Mouse (Mus musculus): ENCODE data around the gene Gm28305. TPM values are rescaled to one million over a fixed set of nuclear protein-coding genes. Genes with fewer than 3 reads are reported as not detected.
A peak's percentile ranks its signal among the peaks of the same experiment; 100 is the strongest.

Gm28305 gene
- polyA plus RNA-seq, 1 experiment from 2014 or later, result not detected

DNA sequence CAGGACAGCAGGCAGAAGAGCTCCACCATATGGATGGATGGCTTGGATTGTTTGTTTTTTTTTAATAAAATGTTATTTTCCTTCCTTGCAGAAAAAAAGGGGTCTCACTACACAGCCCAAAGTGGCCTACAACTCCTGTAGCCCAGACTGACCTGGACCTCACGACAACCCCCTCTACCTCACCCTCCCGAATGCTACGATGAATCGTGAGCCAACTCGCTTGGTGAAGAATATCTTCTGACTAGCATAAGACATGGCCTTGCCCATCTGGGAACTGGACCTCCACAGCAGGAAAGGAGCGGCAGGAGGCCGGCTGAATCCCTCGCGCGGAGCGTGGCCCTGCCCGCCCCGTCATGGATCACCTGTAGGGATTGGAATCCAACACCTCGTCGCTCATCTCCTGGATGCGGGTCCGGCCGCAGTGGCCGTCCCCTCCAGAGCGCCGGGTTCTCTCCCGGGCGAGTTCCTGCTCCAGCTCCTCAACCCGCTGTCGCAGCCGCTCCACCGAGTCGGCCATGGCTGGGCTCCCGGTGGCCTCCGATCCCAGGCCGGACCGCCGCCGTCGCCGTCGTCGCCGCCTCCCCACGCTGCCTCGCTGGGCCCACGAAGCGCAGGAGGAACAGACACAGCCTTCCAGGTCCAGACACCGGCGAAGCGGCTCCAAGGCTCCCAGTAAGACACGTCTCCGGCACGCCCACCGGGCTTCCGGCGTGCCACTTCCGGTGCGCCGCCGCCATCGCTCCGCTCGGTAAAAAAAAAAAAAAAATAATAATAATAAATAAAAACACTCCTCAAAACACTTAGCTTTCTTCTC, 22.2 kb downstream of the Gm28305 start, which contains the start of gene Uba5:
Gene Uba5 (minus strand): TSS at position 705 of the 814 bp plus-strand sequence.
- no peaks in the 10 kb centered on the region for H3K27me3 ChIP-seq (ENCODE audit: control insufficient read depth, insufficient read depth, low read length)
- H3K4me3 ChIP-seq (ENCODE audit: low read depth, low read length), result peak within 1 kb of the TSS; percentile 81
- H3K36me3 ChIP-seq (ENCODE audit: control insufficient read depth, insufficient read depth, low read length), result no peaks in the 10 kb centered on the region
- no peak within 1 kb of the TSS for H3K27ac ChIP-seq (ENCODE audit: low read depth, low read length)
- peak within 1 kb of the TSS; percentile 84 for H3K4me2 ChIP-seq (replicated peaks; ENCODE audit: low read depth, low read length)
- under 1% methylated on average over 56 of the region's 59 CpGs for WGBS
- H3K4me1 ChIP-seq (replicated peaks; ENCODE audit: control insufficient read depth, insufficient read depth, low read length), result peaks cover 9% of the 10 kb centered on the region; the same call in 1 of the 2 replicates
- DNase-seq (ENCODE audit: low spot score), result peak; percentile 84
- no peaks in the 10 kb centered on the region for H3K9me3 ChIP-seq (ENCODE audit: control insufficient read depth, low read length)
- ATAC-seq (ENCODE audit: low FRiP score), result peak; percentile 85
- H3K9ac ChIP-seq (ENCODE audit: low read depth, low read length), result peak within 1 kb of the TSS; percentile 82

DNA sequence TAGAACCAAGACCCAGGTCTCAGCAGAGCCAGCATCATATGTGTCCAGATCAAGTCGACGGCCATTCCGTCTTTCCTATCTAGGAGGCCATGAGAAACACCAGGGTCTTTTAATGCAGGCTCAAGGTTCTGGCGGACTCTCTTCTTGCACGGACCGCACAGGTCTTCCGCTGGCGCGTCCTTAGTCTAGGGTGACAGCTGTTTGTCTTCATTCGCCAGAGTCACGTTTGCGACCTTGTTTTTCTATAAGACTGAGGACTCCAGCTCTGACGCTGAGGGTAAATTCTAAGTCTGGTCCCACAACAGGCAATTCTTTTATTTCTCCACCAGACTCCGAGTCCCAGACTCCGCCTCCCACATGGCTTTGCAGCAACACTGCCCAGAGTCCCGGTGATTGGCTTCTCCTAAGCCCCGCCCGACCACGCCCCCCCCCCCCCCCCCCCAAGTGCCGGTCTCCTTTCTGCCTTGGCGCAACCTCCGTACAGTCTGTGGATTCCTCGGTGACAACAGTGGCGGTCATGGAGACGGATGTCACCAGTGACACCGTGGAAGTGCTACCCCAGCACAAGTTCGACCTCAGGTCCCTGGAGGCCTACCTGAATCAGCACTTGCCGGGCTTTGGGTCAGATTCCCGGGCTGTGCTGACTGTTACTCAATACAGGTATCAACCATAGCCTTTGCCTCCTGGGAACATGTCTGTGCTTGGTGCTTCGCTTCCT, 22.9 kb downstream of the Gm28305 start, which contains the start of gene Acad11:
Gene Acad11 (plus strand): TSS at position 134 of the 718 bp plus-strand sequence.
- WGBS, result under 1% methylated on average over 30 of the region's 30 CpGs
- Histone ChIP-seq H3K9ac (ENCODE audit: low read depth, low read length) (peak within 1 kb of the TSS; percentile 82), H3K4me2 (replicated peaks; ENCODE audit: low read depth, low read length) (peak within 1 kb of the TSS; percentile 84), H3K27ac (ENCODE audit: low read depth, low read length) (no peak within 1 kb of the TSS), H3K4me3 (ENCODE audit: low read depth, low read length) (peak within 1 kb of the TSS; percentile 81), H3K27me3 (ENCODE audit: control insufficient read depth, insufficient read depth, low read length) (no peaks in the 10 kb centered on the region), H3K9me3 (ENCODE audit: control insufficient read depth, low read length) (no peaks in the 10 kb centered on the region), H3K4me1 (replicated peaks; ENCODE audit: control insufficient read depth, insufficient read depth, low read length) (peaks cover 9% of the 10 kb centered on the region; the same call in 1 of the 2 replicates), H3K36me3 (ENCODE audit: control insufficient read depth, insufficient read depth, low read length) (no peaks in the 10 kb centered on the region)
- ATAC-seq (ENCODE audit: low FRiP score) (peak; percentile 95), DNase-seq (ENCODE audit: low spot score) (peak; percentile 89)

DNA sequence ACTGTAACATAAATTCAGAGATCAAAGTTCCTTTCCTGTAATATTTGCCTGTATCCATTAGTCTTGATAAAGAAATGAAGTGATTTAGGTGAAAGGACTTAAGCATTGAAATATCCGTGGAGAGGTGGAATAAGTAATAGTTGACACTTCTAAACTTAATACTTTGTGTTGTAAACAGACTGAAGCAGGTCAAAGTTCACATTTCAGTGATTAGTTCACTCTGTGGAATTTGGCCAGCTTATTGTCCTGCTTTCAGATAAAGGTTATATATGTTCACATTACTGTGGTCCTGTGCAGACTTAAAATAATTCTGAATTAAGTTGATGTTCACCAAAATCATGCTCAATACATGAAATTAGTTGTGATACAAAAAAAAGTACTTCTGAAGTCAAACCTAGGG, 24.1 kb downstream of the Gm28305 start:
- no peak overlapping the region for H3K4me3 ChIP-seq (ENCODE audit: low read depth, low read length)
- no peak overlapping the region for H3K27ac ChIP-seq (ENCODE audit: low read depth, low read length)
- H3K9ac ChIP-seq (ENCODE audit: low read depth, low read length), result no peak overlapping the region
- no peak overlapping the region for H3K4me2 ChIP-seq (replicated peaks; ENCODE audit: low read depth, low read length)
- no peaks in the 10 kb centered on the region for H3K9me3 ChIP-seq (ENCODE audit: control insufficient read depth, low read length)
- DNase-seq (ENCODE audit: low spot score) (no peak), ATAC-seq (ENCODE audit: low FRiP score) (no peak)
- no peaks in the 10 kb centered on the region for H3K36me3 ChIP-seq (ENCODE audit: control insufficient read depth, insufficient read depth, low read length)
- 46% methylated on average over 1 of the region's 1 CpGs for WGBS
- no peaks in the 10 kb centered on the region for H3K27me3 ChIP-seq (ENCODE audit: control insufficient read depth, insufficient read depth, low read length)
- H3K4me1 ChIP-seq (replicated peaks; ENCODE audit: control insufficient read depth, insufficient read depth, low read length), result peaks cover 9% of the 10 kb centered on the region; the same call in 1 of the 2 replicates

DNA sequence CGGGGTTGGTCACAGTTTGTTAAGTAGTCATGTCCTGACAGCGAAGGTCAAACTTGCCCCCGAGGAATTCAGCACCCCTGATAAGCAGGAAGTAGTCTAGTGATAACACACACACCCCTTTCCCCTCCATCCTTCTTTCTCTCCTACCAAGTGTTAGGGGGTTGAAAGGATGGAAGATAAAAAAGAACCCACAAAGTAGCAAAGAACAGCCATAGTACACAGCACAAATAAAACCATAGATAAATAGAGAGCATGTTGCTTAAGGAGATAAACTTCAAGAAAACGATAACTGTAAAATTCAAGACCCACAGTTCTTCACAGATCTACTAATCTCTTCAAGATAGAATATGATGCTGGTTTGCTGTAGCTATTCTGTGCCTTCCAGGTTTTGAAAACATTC, 29.8 kb downstream of the Gm28305 start:
- no peaks in the 10 kb centered on the region for H3K36me3 ChIP-seq (ENCODE audit: control insufficient read depth, insufficient read depth, low read length)
- no peak overlapping the region for H3K4me2 ChIP-seq (replicated peaks; ENCODE audit: low read depth, low read length)
- H3K9ac ChIP-seq (ENCODE audit: low read depth, low read length), result no peak overlapping the region
- 79% methylated on average over 4 of the region's 4 CpGs for WGBS
- no peaks in the 10 kb centered on the region for H3K9me3 ChIP-seq (ENCODE audit: control insufficient read depth, low read length)
- ATAC-seq (ENCODE audit: low FRiP score) (no peak), DNase-seq (ENCODE audit: low spot score) (no peak)
- no peak overlapping the region for H3K27ac ChIP-seq (ENCODE audit: low read depth, low read length)
- H3K4me1 ChIP-seq (replicated peaks; ENCODE audit: control insufficient read depth, insufficient read depth, low read length), result no peaks in the 10 kb centered on the region
- no peak overlapping the region for H3K4me3 ChIP-seq (ENCODE audit: low read depth, low read length)
- no peaks in the 10 kb centered on the region for H3K27me3 ChIP-seq (ENCODE audit: control insufficient read depth, insufficient read depth, low read length)

DNA sequence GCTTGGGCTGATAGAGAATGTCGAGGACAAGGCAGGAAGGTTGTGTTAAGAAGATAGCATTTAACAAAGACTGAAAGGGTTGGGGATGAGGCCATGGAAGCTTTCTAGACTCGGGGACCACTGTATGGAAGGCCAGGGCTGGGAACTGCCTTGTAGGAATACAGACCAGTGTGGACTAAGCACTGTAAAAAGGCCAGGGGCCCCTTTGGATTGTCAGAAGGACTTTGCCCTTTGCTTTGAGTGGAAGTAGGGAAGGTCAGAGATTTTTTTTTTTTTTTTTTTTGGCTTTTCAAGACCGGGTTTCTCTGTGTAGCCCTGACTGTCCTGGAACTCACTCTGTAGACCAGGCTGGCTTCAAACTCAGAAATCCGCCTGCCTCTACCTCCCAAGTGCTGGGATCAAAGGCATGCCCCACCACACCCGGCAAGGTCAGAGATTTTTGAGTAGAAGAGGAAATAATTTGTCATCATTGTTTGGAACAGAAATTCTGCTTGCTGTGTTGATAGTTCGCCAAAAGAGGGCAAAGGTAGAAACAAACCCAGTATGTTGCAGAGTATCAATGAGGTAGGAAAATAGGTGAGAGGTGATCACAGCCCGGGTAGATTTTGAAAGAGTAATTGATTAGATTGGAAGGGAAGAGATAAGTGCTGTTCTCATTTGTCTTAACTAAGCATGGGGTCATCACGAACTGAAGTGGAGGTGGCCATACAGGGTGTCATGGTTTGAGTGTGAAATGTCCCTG, 30.6 kb downstream of the Gm28305 start:
- no peaks in the 10 kb centered on the region for H3K36me3 ChIP-seq (ENCODE audit: control insufficient read depth, insufficient read depth, low read length)
- no peaks in the 10 kb centered on the region for H3K27me3 ChIP-seq (ENCODE audit: control insufficient read depth, insufficient read depth, low read length)
- DNase-seq (ENCODE audit: low spot score) (no peak), ATAC-seq (ENCODE audit: low FRiP score) (no peak)
- no peaks in the 10 kb centered on the region for H3K9me3 ChIP-seq (ENCODE audit: control insufficient read depth, low read length)
- no peak overlapping the region for H3K4me3 ChIP-seq (ENCODE audit: low read depth, low read length)
- no peak overlapping the region for H3K4me2 ChIP-seq (replicated peaks; ENCODE audit: low read depth, low read length)
- no peaks in the 10 kb centered on the region for H3K4me1 ChIP-seq (replicated peaks; ENCODE audit: control insufficient read depth, insufficient read depth, low read length)
- no peak overlapping the region for H3K9ac ChIP-seq (ENCODE audit: low read depth, low read length)
- H3K27ac ChIP-seq (ENCODE audit: low read depth, low read length), result no peak overlapping the region
- 79% methylated on average over 8 of the region's 8 CpGs for WGBS

DNA sequence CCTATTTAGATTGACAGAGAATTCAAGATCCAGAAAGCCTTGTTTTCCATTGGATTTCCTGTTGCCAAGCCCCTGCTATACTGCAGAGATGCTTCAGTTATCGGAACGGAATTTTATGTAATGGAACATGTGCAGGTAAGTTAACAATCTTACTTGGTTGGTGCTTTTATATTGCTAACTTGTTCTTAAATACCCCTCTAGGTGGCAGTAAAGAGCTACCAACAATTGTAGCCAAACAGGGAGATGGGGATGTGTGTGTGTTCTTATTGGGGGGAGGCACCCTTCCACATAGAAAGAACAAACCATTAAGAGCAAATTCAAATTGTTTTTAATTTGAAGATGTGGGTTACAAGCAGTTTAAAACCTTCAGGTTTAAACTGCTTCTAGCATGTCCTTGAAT, 35.3 kb downstream of the Gm28305 start:
- DNase-seq (ENCODE audit: low spot score) (peak; percentile 43), ATAC-seq (ENCODE audit: low FRiP score) (no peak)
- H3K9ac ChIP-seq (ENCODE audit: low read depth, low read length), result no peak overlapping the region
- no peaks in the 10 kb centered on the region for H3K4me1 ChIP-seq (replicated peaks; ENCODE audit: control insufficient read depth, insufficient read depth, low read length)
- H3K4me2 ChIP-seq (replicated peaks; ENCODE audit: low read depth, low read length), result no peak overlapping the region
- WGBS, result 66% methylated on average over 2 of the region's 2 CpGs
- no peaks in the 10 kb centered on the region for H3K36me3 ChIP-seq (ENCODE audit: control insufficient read depth, insufficient read depth, low read length)
- H3K27me3 ChIP-seq (ENCODE audit: control insufficient read depth, insufficient read depth, low read length), result no peaks in the 10 kb centered on the region
- no peaks in the 10 kb centered on the region for H3K9me3 ChIP-seq (ENCODE audit: control insufficient read depth, low read length)
- no peak overlapping the region for H3K4me3 ChIP-seq (ENCODE audit: low read depth, low read length)
- H3K27ac ChIP-seq (ENCODE audit: low read depth, low read length), result no peak overlapping the region

DNA sequence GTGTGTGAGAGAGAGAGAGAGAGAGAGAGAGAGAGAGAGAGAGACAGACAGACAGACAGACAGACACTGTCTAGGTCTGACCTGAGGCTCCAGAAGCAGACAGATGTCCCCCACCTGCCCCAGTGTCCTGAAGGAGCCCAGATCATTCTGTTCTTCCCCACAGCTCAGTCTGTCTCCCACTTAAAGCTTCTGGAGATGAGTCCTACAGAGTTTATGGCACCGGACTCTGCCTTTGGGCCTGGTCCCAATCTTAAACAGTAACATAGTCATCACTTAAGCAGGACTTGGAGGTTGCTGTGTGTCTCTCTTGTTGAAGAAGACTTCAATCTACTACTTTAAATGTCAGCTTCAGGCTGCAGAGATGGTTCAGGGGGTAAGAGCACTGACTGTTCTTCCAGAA, 38.3 kb downstream of the Gm28305 start:
- Histone ChIP-seq H3K9me3 (ENCODE audit: control insufficient read depth, low read length) (no peaks in the 10 kb centered on the region), H3K27me3 (ENCODE audit: control insufficient read depth, insufficient read depth, low read length) (no peaks in the 10 kb centered on the region), H3K4me2 (replicated peaks; ENCODE audit: low read depth, low read length) (no peak overlapping the region), H3K36me3 (ENCODE audit: control insufficient read depth, insufficient read depth, low read length) (no peaks in the 10 kb centered on the region), H3K9ac (ENCODE audit: low read depth, low read length) (no peak overlapping the region), H3K27ac (ENCODE audit: low read depth, low read length) (no peak overlapping the region), H3K4me1 (replicated peaks; ENCODE audit: control insufficient read depth, insufficient read depth, low read length) (no peaks in the 10 kb centered on the region), H3K4me3 (ENCODE audit: low read depth, low read length) (no peak overlapping the region)
- no peak for DNase-seq (ENCODE audit: low spot score)
- no peak for ATAC-seq (ENCODE audit: low FRiP score)
- WGBS, result 96% methylated on average over 1 of the region's 1 CpGs

DNA sequence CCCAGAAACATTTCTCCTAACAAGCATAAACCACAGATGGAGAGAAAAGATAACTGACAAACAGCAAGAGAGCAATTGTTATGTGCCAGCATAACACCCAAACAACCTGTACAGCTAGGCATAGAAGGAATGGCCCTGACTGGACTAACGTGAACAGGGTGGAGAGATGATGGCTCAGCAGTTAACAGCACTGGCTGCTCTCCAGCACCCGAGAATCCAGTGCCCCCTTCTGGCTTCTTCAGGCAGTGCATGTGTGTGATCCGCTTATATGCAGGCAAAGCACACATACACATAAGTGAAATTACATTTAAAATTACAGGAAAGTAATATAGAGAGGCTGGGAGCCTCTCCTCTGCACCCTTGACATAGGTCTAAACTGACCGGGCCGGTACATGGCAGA, 38.9 kb downstream of the Gm28305 start:
- ATAC-seq (ENCODE audit: low FRiP score), result no peak

More for the DNA sequence above, 38.9 kb downstream of the Gm28305 start:
- Histone ChIP-seq H3K4me1 (replicated peaks; ENCODE audit: control insufficient read depth, insufficient read depth, low read length) (no peaks in the 10 kb centered on the region), H3K4me2 (replicated peaks; ENCODE audit: low read depth, low read length) (no peak overlapping the region), H3K36me3 (ENCODE audit: control insufficient read depth, insufficient read depth, low read length) (no peaks in the 10 kb centered on the region), H3K9me3 (ENCODE audit: control insufficient read depth, low read length) (no peaks in the 10 kb centered on the region), H3K9ac (ENCODE audit: low read depth, low read length) (no peak overlapping the region), H3K27ac (ENCODE audit: low read depth, low read length) (no peak overlapping the region), H3K4me3 (ENCODE audit: low read depth, low read length) (no peak overlapping the region), H3K27me3 (ENCODE audit: control insufficient read depth, insufficient read depth, low read length) (no peaks in the 10 kb centered on the region)
- 44% methylated on average over 5 of the region's 5 CpGs for WGBS
- DNase-seq (ENCODE audit: low spot score), result peak; percentile 74

Measured in hindbrain, embryonic 11.5 days (tissue).